Mouse (Mus musculus) CD4-positive helper T cell, adult 2 months (primary cell): ENCODE data around the gene Gm7694.

Experiments
- DNase-seq: peaks from one replicate; pipeline ENCODE4 v3.0.0-alpha.2; 2012; ENCODE audit warnings: low read depth, missing footprints, low spot score

The Gm7694 gene

DNA sequence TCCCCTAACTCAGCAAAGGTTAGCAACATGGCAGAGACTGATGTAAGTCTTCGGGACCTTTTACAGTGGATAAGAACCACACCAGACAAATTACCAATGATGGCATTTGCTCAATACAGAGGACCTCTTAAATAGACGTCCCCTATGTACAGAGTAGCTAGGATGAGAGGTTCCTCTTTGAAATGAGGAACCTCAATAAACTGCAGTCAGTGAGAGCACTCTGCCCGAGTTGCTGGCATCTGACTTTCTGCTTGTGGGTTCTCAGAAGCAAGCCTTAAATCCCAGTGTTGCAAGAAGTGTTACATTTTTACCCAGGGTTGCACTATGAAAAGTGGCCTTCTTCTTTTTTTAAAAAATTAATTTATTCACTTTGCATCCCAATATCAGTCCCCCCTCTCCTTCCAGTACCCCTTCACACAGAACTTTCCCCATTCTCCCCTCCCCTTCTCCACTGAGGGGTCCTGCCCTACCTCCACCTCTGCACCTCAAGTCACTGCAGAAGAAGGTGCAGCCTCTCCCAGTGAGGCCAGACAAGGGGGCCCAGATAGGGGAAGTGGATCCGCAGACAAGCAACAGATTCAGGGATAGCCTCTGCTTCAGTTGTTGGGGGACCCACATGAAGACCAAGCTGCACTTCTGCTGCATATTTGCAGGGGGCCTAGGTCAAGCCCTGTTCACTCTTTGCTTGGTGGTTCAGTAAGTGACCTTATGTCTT is 23.6 kb downstream of the Gm7694 start:
- DNase-seq, result no peak

DNA sequence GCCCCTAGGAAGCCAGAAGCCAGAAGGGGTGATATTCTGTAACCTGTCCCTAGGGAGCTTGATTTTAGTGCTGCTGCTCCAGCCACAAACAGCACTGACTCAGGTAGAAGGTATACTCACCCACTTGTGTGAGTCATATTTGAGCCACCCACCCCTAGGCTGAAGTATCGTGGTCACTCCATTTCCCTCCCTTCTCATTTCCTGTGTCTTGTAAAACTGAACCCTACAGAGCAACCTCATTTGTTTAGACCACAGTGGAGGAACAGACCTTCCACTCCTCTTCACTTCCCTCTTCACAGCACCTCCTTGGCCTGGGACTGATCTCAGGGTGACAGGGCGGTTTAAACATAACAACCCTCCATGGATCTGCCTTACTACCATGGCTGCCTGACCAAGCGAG is 29.1 kb downstream of the Gm7694 start, which contains the start of gene Sh2d1b1:
TSS of gene Sh2d1b1 (plus strand) at position 305 of the 400 bp plus-strand sequence.
- DNase-seq, result no peak

DNA sequence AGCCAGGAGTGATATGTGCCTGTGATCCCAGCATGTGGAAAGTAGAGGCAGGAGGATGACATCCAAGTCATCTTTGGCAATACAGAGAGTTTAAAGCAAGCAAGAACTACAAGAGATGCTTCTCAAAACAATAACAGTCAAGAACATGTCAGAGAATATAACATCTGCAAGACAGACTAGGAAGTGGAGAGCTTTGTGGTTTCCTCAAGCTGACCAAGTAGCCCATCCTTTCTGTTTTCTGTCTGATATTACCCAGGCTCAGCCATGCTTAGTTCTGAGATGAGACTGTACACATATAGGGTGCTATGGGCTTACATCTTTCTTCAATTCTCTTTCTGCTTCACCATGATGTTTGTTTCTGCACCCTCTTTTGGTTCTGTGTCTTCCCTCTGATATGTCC is 32.9 kb downstream of the Gm7694 start:
- no peak for DNase-seq

DNA sequence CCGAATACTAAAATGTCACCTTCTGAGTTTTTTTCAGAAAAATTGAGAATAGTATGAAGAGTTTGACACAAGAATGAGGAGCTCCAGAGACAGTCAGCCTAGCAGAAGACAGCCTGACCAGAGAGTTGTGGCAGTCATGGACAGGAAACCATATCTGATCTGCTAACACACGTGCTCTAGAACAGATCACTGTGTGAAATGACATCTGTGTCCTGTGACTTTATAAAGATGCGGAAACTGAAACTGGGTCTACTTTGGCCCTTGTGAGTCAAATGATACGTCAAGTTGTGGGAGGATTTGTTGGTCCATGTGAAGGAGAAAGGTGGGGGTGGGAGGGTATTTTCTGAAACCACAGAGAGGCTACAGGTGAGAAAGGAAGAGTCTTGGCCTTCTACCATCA is 35.4 kb downstream of the Gm7694 start:
- no peak for DNase-seq

DNA sequence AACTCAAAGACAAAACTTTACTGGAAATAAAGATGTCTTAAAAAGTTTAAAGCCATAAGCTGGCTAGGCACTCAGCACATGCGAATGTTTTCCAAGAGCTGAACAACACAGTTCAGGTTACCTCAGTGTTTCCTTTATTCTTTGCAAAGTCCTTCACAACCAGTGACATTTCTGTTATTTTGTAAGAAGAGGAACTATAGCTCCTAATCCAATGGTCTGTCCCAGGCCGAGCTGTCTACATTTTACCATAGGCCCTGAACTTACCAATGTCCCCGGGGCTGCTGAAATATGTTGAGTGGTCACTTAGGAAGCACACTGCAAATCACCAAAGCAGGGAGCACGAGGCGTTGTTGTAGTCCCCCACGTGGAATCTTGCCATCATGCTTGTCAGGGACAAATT is 35.9 kb downstream of the Gm7694 start:
- DNase-seq, result no peak

DNA sequence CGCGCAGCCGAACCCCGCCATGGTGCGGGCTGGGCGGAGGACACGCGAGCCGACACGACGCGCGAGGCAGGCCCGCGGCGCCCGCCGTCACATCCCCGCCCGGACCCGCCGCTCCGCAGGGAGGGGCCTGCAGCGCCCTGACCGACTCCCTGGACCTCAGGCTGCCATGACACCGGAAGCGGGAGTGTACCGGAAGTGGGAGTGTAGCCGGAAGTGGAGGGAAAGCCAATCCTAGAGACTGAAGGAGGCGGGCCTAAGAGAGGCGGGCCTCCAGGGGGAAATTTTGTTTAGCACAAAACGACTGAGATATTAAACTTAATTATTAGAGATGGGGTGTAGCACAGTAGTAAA is 50.6 kb downstream of the Gm7694 start:
- DNase-seq, result peak; percentile 85

DNA sequence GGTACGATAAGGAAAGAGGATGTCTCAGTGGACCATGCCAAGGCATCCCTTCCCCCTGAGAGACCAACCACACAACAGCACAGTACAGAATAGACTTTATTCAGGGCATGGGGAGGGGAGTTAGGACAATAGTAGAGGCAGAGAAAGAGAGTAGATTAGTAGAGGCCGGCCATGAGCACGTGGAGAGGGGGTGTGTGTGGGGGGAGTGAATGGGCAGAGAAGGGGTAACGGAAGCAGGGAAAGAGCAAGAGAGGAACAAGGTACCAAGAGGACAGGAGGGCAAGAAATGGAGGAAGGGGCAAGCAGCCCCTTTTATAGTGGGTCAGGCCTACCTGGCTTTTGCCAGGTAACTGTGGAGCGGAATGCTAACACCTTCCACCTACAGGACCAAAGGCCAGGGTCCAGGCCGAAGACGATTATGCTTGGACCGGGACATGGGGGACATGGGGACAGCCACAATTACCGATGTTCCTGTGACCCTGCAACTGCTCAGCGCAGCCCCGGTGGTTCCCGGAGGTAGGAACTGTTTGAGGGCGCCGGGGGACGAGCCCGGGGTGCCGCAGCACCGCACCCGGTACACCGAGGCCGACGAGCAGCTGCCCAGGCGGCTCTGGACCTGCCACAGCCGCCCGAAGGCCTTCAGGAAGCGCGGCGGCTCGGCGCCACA is 51.1 kb downstream of the Gm7694 start:
- no peak for DNase-seq
